Mouse (Mus musculus): ENCODE results near the gene Tsc2. TPM values are rescaled to one million over a fixed set of nuclear protein-coding genes. Genes with fewer than 3 reads are reported as not detected.
A peak's percentile ranks its signal among the peaks of the same experiment; 100 is the strongest.

Tsc2 gene
- polyA plus RNA-seq, 2 experiments, result 17.6 to 21.4 TPM

DNA sequence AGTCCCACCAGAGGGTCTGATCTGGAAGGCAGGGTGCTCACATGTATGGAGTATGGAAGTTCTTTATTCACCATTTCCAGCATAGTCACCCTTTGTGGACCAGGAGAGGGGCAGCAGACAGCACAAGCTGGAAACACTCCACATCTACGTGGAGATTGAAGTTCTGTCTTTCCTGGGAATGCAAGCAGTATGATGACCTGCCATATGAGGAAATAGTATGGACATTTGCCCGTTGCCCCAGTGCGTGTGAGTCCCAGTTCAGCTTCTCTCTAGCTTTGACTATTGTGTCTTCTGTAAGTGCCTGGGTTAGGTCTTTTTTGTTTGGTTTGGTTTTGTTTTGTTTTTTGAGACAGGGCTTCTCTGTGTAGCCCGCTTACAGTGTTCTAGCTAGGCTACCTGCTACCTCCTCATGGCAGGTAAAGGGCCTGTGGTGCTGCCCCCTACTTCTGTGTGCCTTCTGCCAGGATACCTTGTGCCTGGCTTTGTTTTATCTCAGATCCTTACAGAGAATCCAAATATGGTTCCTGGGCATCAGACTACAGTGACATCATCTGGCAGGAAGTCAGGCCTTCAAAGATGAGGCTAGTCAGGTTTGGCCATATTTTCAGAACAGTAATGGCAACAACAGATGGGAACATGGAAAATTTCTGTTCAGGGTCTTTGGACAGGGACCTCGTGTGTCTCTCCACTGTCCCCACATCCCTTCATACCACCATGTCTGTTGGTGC lies 72.0 kb downstream of the Tsc2 start:
- ATAC-seq (ENCODE audit: insufficient read depth) (no peak), DNase-seq (ENCODE audit: low read depth in 3 of 3, low spot score in 3 of 3) (no peak)
- H3K36me3 ChIP-seq (replicated peaks; ENCODE audit: control insufficient read depth, insufficient read depth, low read depth), result no peaks in the 10 kb centered on the region
- H3K9me3 ChIP-seq (ENCODE audit: control insufficient read depth, low read length), result no peaks in the 10 kb centered on the region
- peaks cover 0 to 10% of the 10 kb centered on the region in 2 experiments; a peak in 2 of 4 replicates for H3K4me1 ChIP-seq (replicated peaks; ENCODE audit: control insufficient read depth in 2 of 2, insufficient read depth in 2 of 2, low read length in 1 of 2)
- 66% methylated on average over 5 of the region's 5 CpGs for WGBS (ENCODE audit: insufficient replicate concordance)
- H3K27me3 ChIP-seq (ENCODE audit: control insufficient read depth, insufficient read depth, low read length), result no peaks in the 10 kb centered on the region
- no peak overlapping the region for H3K4me3 ChIP-seq (ENCODE audit: insufficient read depth in 1 of 2, low read depth in 2 of 2, low read length in 2 of 2)
- H3K27ac ChIP-seq, result no peak overlapping the region
- H3K4me2 ChIP-seq (ENCODE audit: low read depth), result no peak overlapping the region
- TF ChIP-seq CTCF (IDR thresholded peaks at IDR 0.05; ENCODE audit: low read depth) (no peak), EP300 (IDR thresholded peaks at IDR 0.05; ENCODE audit: low read depth) (no peak)
- H3K9ac ChIP-seq (replicated peaks), result no peak overlapping the region

DNA sequence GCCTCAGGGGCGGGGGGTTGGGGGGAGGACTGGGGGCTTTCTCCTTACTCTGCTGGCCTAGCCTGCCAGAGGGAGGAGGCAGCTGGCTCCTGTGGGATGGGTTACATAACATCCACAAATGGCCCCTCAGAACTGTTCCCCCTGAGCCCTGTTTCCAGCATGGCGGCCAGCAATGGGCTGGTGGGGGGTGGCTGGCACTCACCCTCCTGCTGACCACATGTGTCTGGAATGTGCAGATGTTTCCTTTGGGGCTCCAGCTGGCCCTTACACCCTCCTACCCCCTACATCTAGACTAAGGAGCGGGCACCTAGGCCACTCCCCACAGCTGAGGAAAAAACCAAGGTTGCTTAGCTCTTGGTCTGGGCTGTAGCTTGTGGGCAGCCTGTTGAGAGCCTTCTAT lies 73.3 kb downstream of the Tsc2 start:
- no peak for ATAC-seq (ENCODE audit: insufficient read depth)
- H3K9me3 ChIP-seq (ENCODE audit: control insufficient read depth, low read length), result no peaks in the 10 kb centered on the region
- no peak for DNase-seq (ENCODE audit: low read depth in 3 of 3, low spot score in 3 of 3)
- WGBS (ENCODE audit: insufficient replicate concordance), result 63% methylated on average over 3 of the region's 3 CpGs
- no peak for TF ChIP-seq EP300 (IDR thresholded peaks at IDR 0.05; ENCODE audit: low read depth)
- TF ChIP-seq CTCF (IDR thresholded peaks at IDR 0.05; ENCODE audit: low read depth), result no peak
- H3K27me3 ChIP-seq (ENCODE audit: control insufficient read depth, insufficient read depth, low read length), result no peaks in the 10 kb centered on the region
- H3K4me1 ChIP-seq (replicated peaks; ENCODE audit: control insufficient read depth in 2 of 2, insufficient read depth in 2 of 2, low read length in 1 of 2), result peaks cover 0 to 10% of the 10 kb centered on the region in 2 experiments; a peak in 2 of 4 replicates
- no peak overlapping the region for H3K4me3 ChIP-seq (ENCODE audit: insufficient read depth in 1 of 2, low read depth in 2 of 2, low read length in 2 of 2)
- H3K27ac ChIP-seq, result no peak overlapping the region
- H3K4me2 ChIP-seq (ENCODE audit: low read depth), result no peak overlapping the region
- H3K36me3 ChIP-seq (replicated peaks; ENCODE audit: control insufficient read depth, insufficient read depth, low read depth), result no peaks in the 10 kb centered on the region
- H3K9ac ChIP-seq (replicated peaks), result no peak overlapping the region

DNA sequence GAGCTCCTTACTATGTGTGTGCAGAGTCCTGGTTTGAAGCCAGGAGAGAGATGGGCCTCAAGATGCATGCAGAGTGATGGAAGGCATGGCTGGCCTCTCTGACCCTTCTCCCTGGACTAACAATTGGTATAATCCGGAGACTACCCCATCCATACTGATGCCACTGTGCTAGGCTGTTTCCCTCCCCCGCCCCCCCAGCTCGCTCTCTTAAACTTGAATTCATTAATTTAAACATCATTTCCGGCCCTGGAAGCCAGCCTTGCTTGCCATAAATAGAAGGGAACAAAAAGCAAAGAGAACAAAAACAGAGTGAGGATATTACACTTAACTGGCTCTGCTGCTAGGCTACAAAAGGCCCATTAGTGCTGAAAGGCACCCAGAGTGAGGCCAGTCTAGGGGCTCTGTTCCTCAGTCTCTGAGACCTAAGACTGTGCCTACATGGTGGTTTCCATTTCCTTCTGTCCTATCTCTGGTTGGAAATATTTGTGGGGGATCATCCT lies 73.8 kb downstream of the Tsc2 start:
- no peak overlapping the region for H3K4me3 ChIP-seq (ENCODE audit: insufficient read depth in 1 of 2, low read depth in 2 of 2, low read length in 2 of 2)
- 48% methylated on average over 4 of the region's 4 CpGs for WGBS (ENCODE audit: insufficient replicate concordance)
- peaks cover 0 to 10% of the 10 kb centered on the region in 2 experiments; a peak in 2 of 4 replicates for H3K4me1 ChIP-seq (replicated peaks; ENCODE audit: control insufficient read depth in 2 of 2, insufficient read depth in 2 of 2, low read length in 1 of 2)

DNA sequence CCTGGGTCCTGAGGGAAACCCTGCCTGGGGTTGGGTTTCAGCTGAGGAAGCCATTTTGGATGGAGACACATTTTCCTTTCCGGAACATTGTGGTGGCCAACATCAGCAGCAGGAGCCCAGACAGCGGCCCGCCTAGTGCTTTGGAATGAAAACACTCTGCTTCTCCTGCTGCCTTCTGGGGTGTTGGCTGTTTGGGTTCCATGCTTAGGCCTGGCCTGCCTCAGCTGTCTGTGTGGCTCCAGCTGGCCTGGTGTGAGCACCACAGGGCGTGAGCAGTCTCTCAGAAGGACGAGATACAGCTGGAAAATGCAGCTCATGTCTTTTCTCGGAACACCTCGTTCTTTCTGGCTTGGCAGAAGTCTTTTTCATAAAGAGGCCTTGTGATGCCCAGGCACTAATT lies 75.3 kb downstream of the Tsc2 start:
- Histone ChIP-seq H3K9me3 (ENCODE audit: control insufficient read depth, low read length) (no peaks in the 10 kb centered on the region), H3K36me3 (replicated peaks; ENCODE audit: control insufficient read depth, insufficient read depth, low read depth) (no peaks in the 10 kb centered on the region), H3K4me1 (replicated peaks; ENCODE audit: control insufficient read depth in 2 of 2, insufficient read depth in 2 of 2, low read length in 1 of 2) (peaks cover 0 to 10% of the 10 kb centered on the region in 2 experiments; a peak in 2 of 4 replicates), H3K4me3 (ENCODE audit: insufficient read depth in 1 of 2, low read depth in 2 of 2, low read length in 2 of 2) (no peak overlapping the region), H3K27ac (no peak overlapping the region), H3K9ac (replicated peaks) (no peak overlapping the region), H3K27me3 (ENCODE audit: control insufficient read depth, insufficient read depth, low read length) (no peaks in the 10 kb centered on the region), H3K4me2 (ENCODE audit: low read depth) (no peak overlapping the region)
- ATAC-seq (ENCODE audit: insufficient read depth), result no peak
- DNase-seq (ENCODE audit: low read depth in 3 of 3, low spot score in 3 of 3), result no peak
- TF ChIP-seq EP300 (IDR thresholded peaks at IDR 0.05; ENCODE audit: low read depth) (no peak), CTCF (IDR thresholded peaks at IDR 0.05; ENCODE audit: low read depth) (no peak)
- 80% methylated on average over 7 of the region's 7 CpGs for WGBS (ENCODE audit: insufficient replicate concordance)

More for the DNA sequence above, 73.8 kb downstream of the Tsc2 start:
- no peak overlapping the region for H3K9ac ChIP-seq (replicated peaks)
- no peaks in the 10 kb centered on the region for H3K9me3 ChIP-seq (ENCODE audit: control insufficient read depth, low read length)
- ATAC-seq (ENCODE audit: insufficient read depth) (no peak), DNase-seq (ENCODE audit: low read depth in 3 of 3, low spot score in 3 of 3) (no peak)
- H3K27me3 ChIP-seq (ENCODE audit: control insufficient read depth, insufficient read depth, low read length), result no peaks in the 10 kb centered on the region
- H3K36me3 ChIP-seq (replicated peaks; ENCODE audit: control insufficient read depth, insufficient read depth, low read depth), result no peaks in the 10 kb centered on the region
- TF ChIP-seq CTCF (IDR thresholded peaks at IDR 0.05; ENCODE audit: low read depth) (no peak), EP300 (IDR thresholded peaks at IDR 0.05; ENCODE audit: low read depth) (no peak)
- no peak overlapping the region for H3K27ac ChIP-seq
- no peak overlapping the region for H3K4me2 ChIP-seq (ENCODE audit: low read depth)

DNA sequence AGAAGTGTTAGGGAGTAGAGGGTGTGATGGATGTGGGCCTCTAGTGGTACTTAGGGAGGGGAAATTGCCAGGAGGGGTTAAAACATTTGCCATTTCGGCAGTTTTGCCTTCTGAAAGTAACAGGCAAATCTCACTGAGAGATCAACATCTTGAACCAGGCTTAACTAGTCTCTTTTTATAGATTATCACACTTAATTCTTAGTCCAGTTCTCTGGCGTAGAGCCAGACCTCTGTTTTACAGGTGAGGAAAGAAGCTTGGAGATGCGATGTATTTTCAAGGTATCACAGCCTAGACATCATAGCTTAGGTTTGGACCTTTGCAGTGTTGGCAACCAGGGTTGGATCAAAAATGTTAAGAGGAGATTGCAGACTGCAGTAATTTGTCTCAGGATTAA lies 81.4 kb downstream of the Tsc2 start:
- DNase-seq (ENCODE audit: low read depth in 3 of 3, low spot score in 3 of 3), result no peak
- no peaks in the 10 kb centered on the region for H3K9me3 ChIP-seq (ENCODE audit: control insufficient read depth, low read length)
- H3K27me3 ChIP-seq (ENCODE audit: control insufficient read depth, insufficient read depth, low read length), result no peaks in the 10 kb centered on the region
- WGBS (ENCODE audit: insufficient replicate concordance), result 57% methylated on average over 3 of the region's 3 CpGs
- H3K9ac ChIP-seq (replicated peaks), result peak overlapping the region; percentile 57
- no peak for TF ChIP-seq CTCF (IDR thresholded peaks at IDR 0.05; ENCODE audit: low read depth)
- no peak for TF ChIP-seq EP300 (IDR thresholded peaks at IDR 0.05; ENCODE audit: low read depth)
- no peak for ATAC-seq (ENCODE audit: insufficient read depth)
- H3K27ac ChIP-seq, result no peak overlapping the region
- peak overlapping the region; percentile 91 for H3K4me2 ChIP-seq (ENCODE audit: low read depth)
- no peaks in the 10 kb centered on the region for H3K36me3 ChIP-seq (replicated peaks; ENCODE audit: control insufficient read depth, insufficient read depth, low read depth)
- H3K4me3 ChIP-seq (ENCODE audit: insufficient read depth in 1 of 2, low read depth in 2 of 2, low read length in 2 of 2), result peak overlapping the region; percentile 55 to 67; a peak in 3 of 4 replicates
- H3K4me1 ChIP-seq (replicated peaks; ENCODE audit: control insufficient read depth in 2 of 2, insufficient read depth in 2 of 2, low read length in 1 of 2), result peaks cover 12 to 17% of the 10 kb centered on the region in 2 experiments
